In the genomic region with DNA sequence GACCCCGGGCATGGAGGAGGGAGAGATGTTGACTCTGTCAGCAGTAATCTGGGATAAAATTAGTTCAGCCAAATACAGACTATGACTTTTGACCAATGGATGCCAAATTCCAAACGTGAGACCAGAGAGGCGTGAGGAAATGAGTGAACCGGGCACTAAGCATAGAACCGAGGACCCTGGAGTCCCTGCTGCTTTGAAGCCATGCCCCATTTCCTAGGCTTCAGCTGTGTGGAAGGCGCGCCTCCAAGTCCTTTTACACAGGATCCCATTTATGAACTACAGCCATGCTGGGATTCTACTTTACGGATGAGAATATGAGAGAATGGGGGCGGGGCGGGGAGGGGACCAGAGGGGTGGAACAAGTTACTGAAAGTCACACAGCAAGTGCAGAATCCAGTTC, we compare ENCODE assay signal across 10 mouse cellular contexts.
DNase-seq lines count a peak whose midpoint lies in the region; ATAC-seq lines count a peak whose summit lies in the region.
"Had no signal": no experiment of that assay in that cellular context is flagged by ENCODE, and none has a peak within 500 bp of the region (broad histone marks: within the 10 kb centered on the region; RNA-seq: fewer than 3 reads in every experiment).

No protein-coding gene starts in this region.

- peaks cover 14% of the 10 kb centered on the region for H3K4me1 ChIP-seq in kidney, embryonic 14.5 days (ENCODE audit: control insufficient read depth, insufficient read depth, low read length)
- H3K4me1 ChIP-seq in embryonic facial prominence, embryonic 12.5 days: peaks cover 42% of the 10 kb centered on the region
- peaks cover 46% of the 10 kb centered on the region for H3K4me1 ChIP-seq in limb, embryonic 10.5 days
- H3K4me1 ChIP-seq: liver, embryonic 15.5 days had no signal

- no peaks in the 10 kb centered on the region for H3K27me3 ChIP-seq in kidney, embryonic 14.5 days (ENCODE audit: control insufficient read depth, insufficient read depth, low read length)
- no peaks in the 10 kb centered on the region; the same call in 1 of the 2 replicates for H3K27me3 ChIP-seq in embryonic facial prominence, embryonic 12.5 days
- no peaks in the 10 kb centered on the region for H3K27me3 ChIP-seq in limb, embryonic 10.5 days (ENCODE audit: low read depth, poor library complexity, severe bottlenecking)

- ATAC-seq in kidney, embryonic 14.5 days (ENCODE audit: low FRiP score, low TSS enrichment): no peak; the same call in 1 of the 2 replicates
- peak; percentile 32; the same call in 1 of the 2 replicates for ATAC-seq in embryonic facial prominence, embryonic 12.5 days (ENCODE audit: insufficient number of reproducible peaks, insufficient read depth, low FRiP score, low TSS enrichment)

- H3K36me3 ChIP-seq in kidney, embryonic 14.5 days (ENCODE audit: control insufficient read depth, insufficient read depth, low read length): no peaks in the 10 kb centered on the region
- H3K36me3 ChIP-seq in embryonic facial prominence, embryonic 12.5 days: no peaks in the 10 kb centered on the region
- H3K36me3 ChIP-seq in limb, embryonic 10.5 days: no peaks in the 10 kb centered on the region
- H3K36me3 ChIP-seq: liver, embryonic 15.5 days had no signal

- peak overlapping the region; percentile 87 for H3K27ac ChIP-seq in kidney, embryonic 14.5 days (ENCODE audit: low read depth, low read length)
- H3K27ac ChIP-seq in embryonic facial prominence, embryonic 12.5 days: peak overlapping the region; percentile 92
- H3K27ac ChIP-seq in limb, embryonic 10.5 days: peak overlapping the region; percentile 81
- H3K27ac ChIP-seq: liver, embryonic 15.5 days had no signal

- peak; percentile 30 for DNase-seq in embryo, embryonic 11 days
- no peak for DNase-seq in embryo, embryonic 9.5 days (ENCODE audit: extremely low spot score)
- no peak for DNase-seq in kidney, adult 11 months
- DNase-seq in limb, embryonic 10.5 days (ENCODE audit: low spot score): no peak
- DNase-seq in cerebellum, postnatal 10 days: no peak
- DNase-seq in ovary, postnatal 36 days (ENCODE audit: low spot score): no peak
- DNase-seq: adrenal gland, adult 2 months had no signal

- no peak overlapping the region for H3K4me3 ChIP-seq in kidney, embryonic 14.5 days (ENCODE audit: low read length)
- no peak overlapping the region for H3K4me3 ChIP-seq in embryonic facial prominence, embryonic 12.5 days
- H3K4me3 ChIP-seq in limb, embryonic 10.5 days: peak overlapping the region; percentile 18; the same call in 1 of the 2 replicates
- H3K4me3 ChIP-seq: liver, embryonic 15.5 days had no signal

- no peak overlapping the region for H3K4me2 ChIP-seq in kidney, embryonic 14.5 days (replicated peaks; ENCODE audit: low read depth, low read length)
- peak overlapping the region; percentile 15; the same call in 1 of the 2 replicates for H3K4me2 ChIP-seq in embryonic facial prominence, embryonic 12.5 days (replicated peaks)
- H3K4me2 ChIP-seq: liver, embryonic 15.5 days had no signal

- no peak overlapping the region for H3K9ac ChIP-seq in kidney, embryonic 14.5 days (ENCODE audit: low read depth, low read length)
- H3K9ac ChIP-seq in embryonic facial prominence, embryonic 12.5 days: no peak overlapping the region
- H3K9ac ChIP-seq: liver, embryonic 15.5 days had no signal

- 0 out of 2 replicates have a peak, but pooled peaks cover 7% of the 10 kb centered on the region for H3K9me3 ChIP-seq in kidney, embryonic 14.5 days (ENCODE audit: control insufficient read depth, low read length)
- H3K9me3 ChIP-seq in embryonic facial prominence, embryonic 12.5 days: no peaks in the 10 kb centered on the region
- no peaks in the 10 kb centered on the region for H3K9me3 ChIP-seq in limb, embryonic 10.5 days (replicated peaks)
- H3K9me3 ChIP-seq: liver, embryonic 15.5 days had no signal

- WGBS in kidney, embryonic 14.5 days: 63% methylated on average over 10 of the region's 10 CpGs
- WGBS in embryonic facial prominence, embryonic 12.5 days: 51% methylated on average over 10 of the region's 10 CpGs
- WGBS in limb, embryonic 10.5 days: 61% methylated on average over 10 of the region's 10 CpGs
